Mouse (Mus musculus): ENCODE results near the gene Pm20d1.

DNA sequence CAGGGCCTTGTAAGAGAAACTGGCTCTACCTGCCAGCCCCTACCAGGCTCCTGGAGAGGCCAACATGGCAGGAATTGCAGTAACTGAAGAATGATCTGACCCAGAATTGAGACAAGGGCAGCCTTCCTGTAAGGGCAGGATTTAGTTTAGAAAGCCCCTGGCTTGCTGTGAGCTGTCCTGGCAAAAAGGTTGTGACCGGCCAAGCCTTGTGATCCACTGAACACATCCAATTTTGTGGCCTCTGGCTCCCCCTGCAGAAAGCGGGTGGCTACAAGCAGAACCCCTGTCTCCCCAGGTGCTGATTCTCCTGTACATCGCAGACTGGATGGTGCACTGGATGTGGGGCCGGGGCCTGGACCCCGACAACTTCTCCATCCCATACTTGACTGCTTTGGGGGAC, 49.1 kb downstream of the Pm20d1 start:
- TF ChIP-seq CTCF (IDR thresholded peaks at IDR 0.05; ENCODE audit: low read depth, low read length), result peak; percentile 69
- TF ChIP-seq POLR2A (IDR thresholded peaks at IDR 0.05; ENCODE audit: insufficient read depth, low read length), result no peak
- no peak for TF ChIP-seq EP300 (IDR thresholded peaks at IDR 0.05; ENCODE audit: insufficient read depth, low read depth, low read length)
